Mouse (Mus musculus) heart, adult 8-10 months (tissue): ENCODE results near the gene Spryd3. TPM values are rescaled to one million over a fixed set of nuclear protein-coding genes. Genes with fewer than 3 reads are reported as not detected.
A peak's percentile ranks its signal among the peaks of the same experiment; 100 is the strongest.
"Not testable (repeated sequence)": the region's sequence is repeated elsewhere in the genome, so short reads cannot be mapped to it uniquely, and the experiment has no call there.

ENCODE experiments used
- DNase-seq: peaks from one replicate; pipeline ENCODE4 v3.0.0; 2022; ENCODE audit warnings: low spot score
- total RNA-seq, 4 experiments: library from RNA; stranded (reverse); gene quantifications; 2 replicates each; pipeline ENCODE4 v1.2.4; 2022

The Spryd3 gene
- total RNA-seq, 4 experiments from 2014 or later, result 13.2 to 16.8 (median 15.6) TPM

- DNase-seq, result peak; percentile 83
Measured at GRCm38 (mm10) chr15:102100161-102100981, 35.7 kb downstream of the Spryd3 start, which contains the start of gene Tns2. Gene Tns2 (plus strand): TSS chr15:102100413.

GRCm38 (mm10) chr15:102099771-102100160, 36.3 kb downstream of the Spryd3 start:
- no peak for DNase-seq

GRCm38 (mm10) chr15:102099260-102099659, 36.8 kb downstream of the Spryd3 start:
- DNase-seq, result no peak

GRCm38 (mm10) chr15:102097991-102098555, 38.0 kb downstream of the Spryd3 start:
- DNase-seq, result no peak

- DNase-seq, result peak; percentile 68
Measured at GRCm38 (mm10) chr15:102097147-102097915, 38.7 kb downstream of the Spryd3 start.

- DNase-seq, result no peak
Measured at GRCm38 (mm10) chr15:102094988-102095387, 41.0 kb downstream of the Spryd3 start.

GRCm38 (mm10) chr15:102094157-102094556, 41.9 kb downstream of the Spryd3 start:
- DNase-seq, result no peak

- DNase-seq, result no peak
Measured at GRCm38 (mm10) chr15:102092222-102092621, 43.8 kb downstream of the Spryd3 start.

GRCm38 (mm10) chr15:102091688-102092087, 44.3 kb downstream of the Spryd3 start:
- no peak for DNase-seq

GRCm38 (mm10) chr15:102091063-102091679, 44.9 kb downstream of the Spryd3 start:
- no peak for DNase-seq

GRCm38 (mm10) chr15:102089914-102090585, 46.0 kb downstream of the Spryd3 start:
- no peak for DNase-seq

- no peak for DNase-seq
Measured at GRCm38 (mm10) chr15:102083028-102083427, 53.0 kb downstream of the Spryd3 start.

GRCm38 (mm10) chr15:102082148-102082547, 53.9 kb downstream of the Spryd3 start:
- no peak for DNase-seq

GRCm38 (mm10) chr15:102080429-102080828, 55.6 kb downstream of the Spryd3 start:
- no peak for DNase-seq

GRCm38 (mm10) chr15:102079924-102080323, 56.1 kb downstream of the Spryd3 start:
- not testable (repeated sequence) for DNase-seq

GRCm38 (mm10) chr15:102079221-102079620, 56.8 kb downstream of the Spryd3 start:
- no peak for DNase-seq

- DNase-seq, result no peak
Measured at GRCm38 (mm10) chr15:102077111-102077677, 58.8 kb downstream of the Spryd3 start.

GRCm38 (mm10) chr15:102074876-102075585, 61.0 kb downstream of the Spryd3 start:
- DNase-seq, result no peak

GRCm38 (mm10) chr15:102074070-102074731, 61.8 kb downstream of the Spryd3 start:
- no peak for DNase-seq
